Mouse (Mus musculus) lung, adult 2 months (tissue): Measurements from ENCODE around the gene Ubox5.

Experiments used
- CTCF ChIP-seq: fragments of 200-500 bp; IDR thresholded peaks from 2 replicates; pipeline ENCODE4 v1.5.1; 2011; ENCODE audit warnings: mild to moderate bottlenecking, low read length, control low read depth; ENCODE audit not compliant: insufficient read depth
- POLR2A ChIP-seq: fragments of 200-500 bp; IDR thresholded peaks from 2 replicates; pipeline ENCODE4 v1.6.1; 2011; ENCODE audit warnings: low read depth, mild to moderate bottlenecking, control low read depth, low read length, borderline replicate concordance; ENCODE audit errors: extremely low read depth

DNA sequence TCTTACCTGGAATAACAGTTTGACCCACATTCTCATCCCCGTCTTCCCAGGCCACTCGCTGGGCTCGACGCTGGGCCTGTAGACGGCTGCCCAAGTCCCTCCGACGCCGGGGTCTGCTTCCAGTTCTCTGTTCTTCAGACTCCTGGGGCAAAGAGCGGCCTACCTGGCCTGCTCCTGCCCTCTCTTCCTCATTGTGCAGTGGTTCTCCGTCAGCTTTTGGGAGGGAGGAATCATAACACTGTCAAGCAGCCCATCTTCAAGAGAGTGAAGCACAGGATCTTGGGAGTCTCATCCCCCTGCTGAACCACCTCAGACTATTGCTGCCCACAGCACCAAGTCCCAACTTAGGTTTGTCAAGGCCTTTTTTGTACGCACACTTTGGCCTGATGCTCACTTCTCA is 33.5 kb upstream of the Ubox5 start:
- no peak for TF ChIP-seq CTCF
- TF ChIP-seq POLR2A: no peak
